9 mouse cellular contexts compared by ENCODE assay signal in the genomic region with DNA sequence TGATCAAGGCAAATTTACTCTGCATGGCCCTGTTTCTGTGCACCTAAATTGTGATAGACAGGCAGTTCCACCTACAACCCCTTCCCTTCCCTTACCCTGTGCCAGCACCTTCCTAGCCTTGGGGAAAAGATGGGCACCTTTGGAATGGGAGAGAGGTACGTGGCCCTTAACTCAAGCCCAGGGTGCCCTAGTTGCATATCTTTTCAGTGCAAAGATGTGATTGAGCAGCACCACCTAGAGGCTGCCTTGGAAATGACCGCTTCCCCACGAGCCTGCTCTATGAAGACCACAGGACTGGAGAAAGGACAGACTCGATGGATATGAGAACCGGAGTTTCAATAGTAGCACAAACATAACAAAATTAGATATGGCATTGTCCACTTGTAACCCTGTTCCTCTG. TPM values are rescaled to one million over a fixed set of nuclear protein-coding genes. Genes with fewer than 3 reads are reported as not detected.
DNase-seq lines count a peak whose midpoint lies in the region; ATAC-seq lines count a peak whose summit lies in the region.
"Had no signal": no experiment of that assay in that cellular context is flagged by ENCODE, and none has a peak within 500 bp of the region (broad histone marks: within the 10 kb centered on the region; RNA-seq: fewer than 3 reads in every experiment).

No protein-coding gene starts in this region.

- peak; percentile 83 for DNase-seq in MN1 (ENCODE audit: low spot score)
- DNase-seq in cerebellum, adult 11-12 months = peak; percentile 57
- DNase-seq in layer of hippocampus, postnatal 10 days (ENCODE audit: low spot score in 2 of 2) = peak; percentile 86 to 87
- peak; percentile 70 for DNase-seq in lung, postnatal 25 days (ENCODE audit: low spot score)
- DNase-seq in retina, postnatal 7 days (ENCODE audit: low read depth, low spot score) = peak; percentile 47
- peak; percentile 72 for DNase-seq in urinary bladder, postnatal 14 days (ENCODE audit: low spot score)

- H3K27me3 ChIP-seq in forebrain, embryonic 16.5 days (replicated peaks; ENCODE audit: control insufficient read depth, insufficient read depth, low read length) = no peaks in the 10 kb centered on the region
- peaks cover 6% of the 10 kb centered on the region for H3K27me3 ChIP-seq in hindbrain, embryonic 12.5 days

- ATAC-seq in forebrain, embryonic 16.5 days = peak; percentile 70
- ATAC-seq in hindbrain, embryonic 12.5 days (ENCODE audit: low FRiP score) = peak; percentile 29; the same call in 1 of the 2 replicates

- no peak overlapping the region for H3K4me3 ChIP-seq in forebrain, embryonic 16.5 days (replicated peaks; ENCODE audit: low read length)
- H3K4me3 ChIP-seq in hindbrain, embryonic 12.5 days = no peak overlapping the region
- H3K4me3 ChIP-seq: heart, embryonic 13.5 days had no signal

- 12% methylated on average over 5 of the region's 5 CpGs for WGBS in forebrain, embryonic 16.5 days
- 18% methylated on average over 5 of the region's 5 CpGs for WGBS in hindbrain, embryonic 12.5 days

- no peak overlapping the region for H3K4me2 ChIP-seq in forebrain, embryonic 16.5 days (ENCODE audit: low read length)
- no peak overlapping the region for H3K4me2 ChIP-seq in hindbrain, embryonic 12.5 days (replicated peaks)
- H3K4me2 ChIP-seq: heart, embryonic 13.5 days had no signal

- H3K9me3 ChIP-seq in forebrain, embryonic 16.5 days (ENCODE audit: control insufficient read depth, low read length) = no peaks in the 10 kb centered on the region
- H3K9me3 ChIP-seq in hindbrain, embryonic 12.5 days (replicated peaks) = no peaks in the 10 kb centered on the region
- H3K9me3 ChIP-seq: heart, embryonic 13.5 days had no signal

- H3K36me3 ChIP-seq in forebrain, embryonic 16.5 days (ENCODE audit: control insufficient read depth, insufficient read depth) = no peaks in the 10 kb centered on the region
- no peaks in the 10 kb centered on the region for H3K36me3 ChIP-seq in hindbrain, embryonic 12.5 days
- H3K36me3 ChIP-seq: heart, embryonic 13.5 days had no signal

- no peak overlapping the region for H3K9ac ChIP-seq in forebrain, embryonic 16.5 days (replicated peaks; ENCODE audit: low read depth, low read length)
- H3K9ac ChIP-seq in hindbrain, embryonic 12.5 days = no peak overlapping the region
- H3K9ac ChIP-seq: heart, embryonic 13.5 days had no signal

- no peak overlapping the region for H3K27ac ChIP-seq in forebrain, embryonic 16.5 days (ENCODE audit: low read length)
- no peak overlapping the region for H3K27ac ChIP-seq in hindbrain, embryonic 12.5 days
- H3K27ac ChIP-seq: heart, embryonic 13.5 days had no signal

- H3K4me1 ChIP-seq in forebrain, embryonic 16.5 days (replicated peaks; ENCODE audit: control insufficient read depth, insufficient read depth, low read length) = no peaks in the 10 kb centered on the region
- H3K4me1 ChIP-seq in hindbrain, embryonic 12.5 days = no peaks in the 10 kb centered on the region

RNA-seq across cellular contexts. Expression of a gene that starts 8.1 kb away (rescaled TPM):
- 1.8 TPM in 2 replicates for polyA plus RNA-seq in forebrain, embryonic 16.5 days (2015; fragmentation: Nextera tagmentation; extraction: Ambion mirVana)
- polyA plus RNA-seq in hindbrain, embryonic 12.5 days (2016; fragmentation: Nextera tagmentation; extraction: Ambion mirVana) = 2.6 and 2.8 TPM in 2 replicates
- 1 to 10 TPM; 4.4 to 5.9 TPM for total RNA-seq in layer of hippocampus, postnatal 10 days (2021)
